Mouse (Mus musculus) intestine, embryonic 16.5 days (tissue): ENCODE data around the gene Lats1. TPM values are rescaled to one million over a fixed set of nuclear protein-coding genes. Genes with fewer than 3 reads are reported as not detected.

Experiments used
- ATAC-seq: fragments of 200-750 bp; cut with Nextera tagmentation; 2 replicates; pipeline ENCODE4 v1.8.0; 2017; ENCODE audit warnings: moderate TSS enrichment, moderate library complexity
- H3K27ac ChIP-seq: fragments of 300-500 bp; sonication (generic); 2 replicates; pipeline ENCODE4 v1.5.1; 2014; ENCODE audit warnings: mild to moderate bottlenecking, low read length
- H3K27me3 ChIP-seq: fragments of 300-500 bp; sonication (generic); replicated peaks from 2 replicates; pipeline ENCODE4 v1.6.1; 2014; ENCODE audit warnings: low read length, control low read depth, mixed read lengths; ENCODE audit not compliant: control insufficient read depth, insufficient read depth
- H3K36me3 ChIP-seq: fragments of 300-500 bp; sonication (generic); 2 replicates; pipeline ENCODE4 v1.6.1; 2014; ENCODE audit warnings: low read length, control low read depth; ENCODE audit not compliant: control insufficient read depth, insufficient read depth
- H3K4me1 ChIP-seq: fragments of 300-500 bp; sonication (generic); 2 replicates; pipeline ENCODE4 v1.6.1; 2014; ENCODE audit warnings: low read length, control low read depth, mixed read lengths; ENCODE audit not compliant: control insufficient read depth, insufficient read depth
- H3K4me2 ChIP-seq: fragments of 300-500 bp; sonication (generic); 2 replicates; pipeline ENCODE4 v1.6.1; 2014; ENCODE audit warnings: low read depth, low read length, control low read depth
- H3K4me3 ChIP-seq: fragments of 300-500 bp; sonication (generic); 2 replicates; pipeline ENCODE4 v1.5.1; 2014; ENCODE audit warnings: mild to moderate bottlenecking, low read length
- H3K9ac ChIP-seq: fragments of 300-500 bp; sonication (generic); 2 replicates; pipeline ENCODE4 v1.6.1; 2014; ENCODE audit warnings: low read depth, low read length
- H3K9me3 ChIP-seq: fragments of 300-500 bp; sonication (generic); 2 replicates; pipeline ENCODE4 v1.6.1; 2016; ENCODE audit warnings: low read length, control low read depth; ENCODE audit not compliant: control insufficient read depth
- WGBS: fragments of 180-500 bp; shearing (Covaris S2); extraction: QIAGEN DNeasy Blood & Tissue Kit; methylation state at CpG from one replicate; pipeline ENCODE4 v1.1.7; 2014; 5-methylcytosine and 5-hydroxymethylcytosine counted together
- polyA plus RNA-seq: library from polyadenylated mRNA; unstranded; fragments of >200 nt; fragmentation: Nextera tagmentation; extraction: Ambion mirVana; gene quantifications from 2 replicates; pipeline ENCODE4 v1.2.1, GENCODE M21; 2015

Lats1 gene
- polyA plus RNA-seq, result 5.7 and 7.3 TPM in 2 replicates

GRCm38 (mm10) chr10:7680731-7681301 is at the start of gene Lats1, which contains the start of gene Pcmt1:
Gene Lats1, plus strand, starts transcription at chr10:7681214.
Gene Pcmt1, minus strand, starts transcription at chr10:7681136.
- Histone ChIP-seq H3K36me3 (peaks cover 6% of the 10 kb centered on the region; the same call in 1 of the 2 replicates), H3K4me3 (peak within 1 kb of the TSS; percentile 93), H3K9ac (peak within 1 kb of the TSS; percentile 100), H3K27ac (peak within 1 kb of the TSS; percentile 97), H3K9me3 (no peaks in the 10 kb centered on the region), H3K27me3 (no peaks in the 10 kb centered on the region), H3K4me2 (peak within 1 kb of the TSS; percentile 78), H3K4me1 (peaks cover 19% of the 10 kb centered on the region)
- ATAC-seq, result peak; percentile 89
- under 1% methylated on average over 63 of the region's 65 CpGs for WGBS

GRCm38 (mm10) chr10:7640366-7640765 is 40.6 kb upstream of the Lats1 start:
- no peak overlapping the region for H3K4me3 ChIP-seq
- no peaks in the 10 kb centered on the region for H3K27me3 ChIP-seq
- H3K27ac ChIP-seq, result no peak overlapping the region
- no peaks in the 10 kb centered on the region for H3K4me1 ChIP-seq
- 0 out of 2 replicates have a peak, but pooled peaks cover 10% of the 10 kb centered on the region for H3K36me3 ChIP-seq
- no peak for ATAC-seq
- H3K9ac ChIP-seq, result no peak overlapping the region
- no peak overlapping the region for H3K4me2 ChIP-seq
- 96% methylated on average over 12 of the region's 12 CpGs for WGBS
- no peaks in the 10 kb centered on the region for H3K9me3 ChIP-seq

DNA sequence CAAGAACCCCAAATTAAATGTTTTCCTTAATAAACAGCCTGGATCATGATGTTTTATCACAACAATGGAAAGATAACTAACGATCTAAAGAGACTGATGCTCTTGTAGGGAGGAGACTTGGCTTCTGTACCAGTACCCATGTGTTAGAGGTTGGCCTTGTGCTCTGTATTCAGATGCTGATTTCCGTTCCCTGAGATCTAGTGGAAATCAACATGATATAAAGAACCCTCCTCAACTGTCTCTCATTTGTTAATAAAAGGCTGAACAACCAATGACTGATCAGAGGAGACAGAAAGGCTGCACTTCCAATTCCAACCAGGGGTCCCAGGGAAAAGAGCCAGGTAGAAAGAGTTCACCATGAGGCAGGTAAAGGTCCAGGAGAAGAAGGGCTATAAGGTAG is 35.1 kb upstream of the Lats1 start:
- WGBS, result 89% methylated on average over 2 of the region's 2 CpGs
- Histone ChIP-seq H3K36me3 (peaks cover 11% of the 10 kb centered on the region), H3K9ac (no peak overlapping the region)

GRCm38 (mm10) chr10:7649059-7649458 is 32.0 kb upstream of the Lats1 start:
- WGBS, result 91% methylated on average over 4 of the region's 4 CpGs
- no peaks in the 10 kb centered on the region for H3K9me3 ChIP-seq

More for the DNA sequence above, 35.1 kb upstream of the Lats1 start:
- Histone ChIP-seq H3K4me2 (no peak overlapping the region), H3K9me3 (no peaks in the 10 kb centered on the region), H3K27ac (no peak overlapping the region), H3K4me3 (no peak overlapping the region), H3K27me3 (no peaks in the 10 kb centered on the region), H3K4me1 (no peaks in the 10 kb centered on the region)
- no peak for ATAC-seq

DNA sequence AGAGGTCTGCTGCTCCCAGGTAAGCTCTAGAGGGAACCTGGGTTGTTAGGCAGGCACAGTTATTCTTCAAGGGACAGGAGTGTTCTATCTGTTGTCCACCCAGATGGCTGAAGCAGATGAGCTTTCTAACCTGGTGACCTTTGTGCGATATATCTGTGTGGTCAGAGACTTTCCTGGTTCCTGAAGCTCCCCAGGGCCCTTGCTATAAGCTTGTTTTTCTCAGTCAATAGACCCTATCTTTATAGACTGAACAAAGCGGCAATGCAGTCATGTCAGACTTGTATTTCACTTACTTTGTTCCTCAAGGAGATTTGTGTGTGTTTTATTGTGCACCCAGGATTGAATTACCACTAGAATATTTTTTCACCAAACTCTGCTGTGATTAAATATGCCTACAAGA is 30.0 kb upstream of the Lats1 start:
- no peak overlapping the region for H3K4me3 ChIP-seq
- H3K27me3 ChIP-seq, result no peaks in the 10 kb centered on the region
- no peak overlapping the region for H3K4me2 ChIP-seq
- WGBS, result 88% methylated on average over 2 of the region's 2 CpGs
- H3K4me1 ChIP-seq, result no peaks in the 10 kb centered on the region
- ATAC-seq, result no peak
- no peak overlapping the region for H3K9ac ChIP-seq
- no peak overlapping the region for H3K27ac ChIP-seq
- no peaks in the 10 kb centered on the region for H3K9me3 ChIP-seq
- peaks cover 8% of the 10 kb centered on the region for H3K36me3 ChIP-seq

More at GRCm38 (mm10) chr10:7649059-7649458, 32.0 kb upstream of the Lats1 start:
- Histone ChIP-seq H3K36me3 (peaks cover 8% of the 10 kb centered on the region), H3K4me3 (no peak overlapping the region), H3K27ac (no peak overlapping the region), H3K27me3 (no peaks in the 10 kb centered on the region), H3K9ac (no peak overlapping the region), H3K4me2 (no peak overlapping the region), H3K4me1 (no peaks in the 10 kb centered on the region)
- ATAC-seq, result no peak

- under 1% methylated on average over 44 of the region's 44 CpGs for WGBS
- H3K4me1 ChIP-seq, result no peaks in the 10 kb centered on the region
- peak overlapping the region; percentile 88 for H3K4me2 ChIP-seq
- H3K9me3 ChIP-seq, result no peaks in the 10 kb centered on the region
- no peaks in the 10 kb centered on the region for H3K27me3 ChIP-seq
- H3K9ac ChIP-seq, result peak overlapping the region; percentile 87
- peak overlapping the region; percentile 94 for H3K27ac ChIP-seq
- no peaks in the 10 kb centered on the region for H3K36me3 ChIP-seq
- H3K4me3 ChIP-seq, result peak overlapping the region; percentile 99
- ATAC-seq, result peak; percentile 79
These were observed 18.4 kb upstream of the Lats1 start for GRCm38 (mm10) chr10:7662471-7663141.

DNA sequence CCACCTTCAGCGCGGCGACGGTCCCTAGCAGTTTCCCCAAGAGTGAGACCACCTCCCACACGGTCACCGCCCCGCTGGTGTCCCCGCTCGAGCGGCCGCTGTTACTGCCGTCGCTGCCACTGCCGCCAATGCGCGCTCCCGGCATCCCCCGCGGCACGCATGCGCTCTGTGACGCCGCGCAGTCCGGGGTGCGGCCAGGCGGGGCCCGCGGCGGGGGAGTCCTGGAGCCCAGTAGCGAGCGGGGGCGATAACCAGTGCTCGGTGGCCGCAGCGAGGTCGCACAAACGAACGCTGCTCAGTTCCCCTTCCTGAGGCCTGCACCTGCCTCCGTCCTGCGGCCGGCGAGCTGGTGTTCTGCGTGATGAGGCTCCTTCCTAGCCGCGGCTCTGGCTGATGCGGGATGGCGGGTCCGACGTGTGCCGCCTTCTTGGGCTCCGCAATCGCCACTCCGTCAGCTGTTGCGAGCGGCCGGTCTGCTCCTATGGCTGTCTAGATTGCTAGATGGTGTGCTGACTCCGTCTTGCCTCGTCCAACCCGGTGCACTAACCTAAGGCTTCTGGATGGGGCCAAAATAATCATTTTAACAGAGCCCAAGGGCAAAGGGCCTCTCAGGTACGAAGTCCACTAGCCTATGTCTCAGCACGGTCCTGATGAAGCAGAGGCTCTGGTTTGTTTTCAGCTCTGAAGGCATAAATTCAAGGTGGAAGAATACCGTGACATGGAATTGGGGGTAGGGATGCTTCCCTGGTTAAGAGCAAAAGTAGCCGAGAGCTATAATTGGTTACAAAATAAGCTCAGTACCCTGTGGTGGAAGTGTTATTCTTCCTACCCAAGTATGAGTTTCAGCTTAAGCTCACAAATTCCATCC is 17.6 kb upstream of the Lats1 start:
- Histone ChIP-seq H3K4me1 (peaks cover 5% of the 10 kb centered on the region; the same call in 1 of the 2 replicates), H3K36me3 (no peaks in the 10 kb centered on the region), H3K9me3 (no peaks in the 10 kb centered on the region), H3K27me3 (no peaks in the 10 kb centered on the region), H3K4me3 (peak overlapping the region; percentile 99), H3K4me2 (peak overlapping the region; percentile 88), H3K27ac (peak overlapping the region; percentile 94), H3K9ac (peak overlapping the region; percentile 87)
- WGBS, result under 1% methylated on average over 64 of the region's 64 CpGs
- ATAC-seq, result peak; percentile 94

DNA sequence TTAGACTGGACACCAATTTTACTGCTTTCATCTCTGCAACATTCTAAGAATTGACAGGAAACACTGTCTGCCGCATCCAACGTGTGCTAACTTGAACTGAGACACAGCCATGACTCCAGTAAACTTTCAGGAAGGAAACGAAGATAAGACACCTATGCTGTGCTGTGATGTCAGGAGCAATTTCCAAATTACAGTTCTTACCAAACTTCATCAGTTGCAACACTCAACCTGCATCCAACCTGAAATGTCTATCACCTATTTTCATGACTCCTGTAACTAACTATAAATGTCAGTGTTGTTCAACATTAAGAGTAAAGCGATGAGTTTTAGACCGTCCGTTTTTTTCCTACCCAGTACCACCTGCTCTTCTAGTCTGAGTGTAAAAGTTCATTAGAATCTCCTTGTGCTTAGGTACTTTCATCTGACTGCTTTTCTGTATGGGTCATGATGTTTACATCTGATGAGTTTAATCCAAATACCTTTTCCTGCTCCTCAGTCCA is 16.9 kb upstream of the Lats1 start:
- ATAC-seq, result no peak
- Histone ChIP-seq H3K4me2 (peak overlapping the region; percentile 62), H3K27ac (peak overlapping the region; percentile 94), H3K9ac (peak overlapping the region; percentile 87), H3K27me3 (no peaks in the 10 kb centered on the region), H3K4me3 (peak overlapping the region; percentile 99), H3K4me1 (peaks cover 5% of the 10 kb centered on the region; the same call in 1 of the 2 replicates), H3K9me3 (no peaks in the 10 kb centered on the region), H3K36me3 (no peaks in the 10 kb centered on the region)
- 54% methylated on average over 6 of the region's 6 CpGs for WGBS

DNA sequence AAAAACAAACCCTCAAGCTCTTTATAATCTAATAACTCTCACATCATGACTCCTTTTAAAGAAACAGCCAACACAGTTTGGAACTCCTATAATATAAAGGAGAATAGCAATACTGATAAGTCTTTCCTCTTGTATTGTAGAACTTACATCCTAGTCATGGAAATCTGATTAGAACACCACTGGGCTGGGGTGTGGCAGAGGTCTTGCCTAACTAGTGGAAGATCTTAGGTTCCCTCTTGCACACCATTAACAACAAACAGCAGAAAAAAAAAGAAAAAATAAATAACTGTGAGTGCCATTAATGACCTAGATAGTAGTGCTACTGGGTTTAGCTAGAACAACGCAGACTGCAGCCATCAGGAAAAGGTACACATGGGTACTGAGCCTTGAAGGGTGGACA is 16.1 kb upstream of the Lats1 start:
- no peak overlapping the region for H3K4me2 ChIP-seq
- ATAC-seq, result no peak
- H3K4me3 ChIP-seq, result no peak overlapping the region
- peaks cover 5% of the 10 kb centered on the region; the same call in 1 of the 2 replicates for H3K4me1 ChIP-seq
- H3K36me3 ChIP-seq, result no peaks in the 10 kb centered on the region
- no peak overlapping the region for H3K9ac ChIP-seq
- 83% methylated on average over 1 of the region's 1 CpGs for WGBS
- H3K9me3 ChIP-seq, result no peaks in the 10 kb centered on the region
- H3K27ac ChIP-seq, result no peak overlapping the region
- no peaks in the 10 kb centered on the region for H3K27me3 ChIP-seq
